ENCODE assay signal across 13 mouse cellular contexts in genomic region chr4:55604915-55605314, GRCm38 (mm10).
A peak's percentile ranks its signal among the peaks of the same experiment; 100 is the strongest.
DNase-seq lines count a peak whose midpoint lies in the region; ATAC-seq and TF ChIP-seq lines count a peak whose summit lies in the region.
"Had no signal": no experiment of that assay in that cellular context is flagged by ENCODE, and none has a peak within 500 bp of the region (broad histone marks: within the 10 kb centered on the region; RNA-seq: fewer than 3 reads in every experiment).

No protein-coding gene starts in this region.

- no peak for TF ChIP-seq EP300 in heart, postnatal 0 days (IDR thresholded peaks at IDR 0.05; ENCODE audit: low read depth)

- ATAC-seq in heart, postnatal 0 days (ENCODE audit: insufficient read depth, low read depth): peak; percentile 36; the same call in 1 of the 2 replicates
- ATAC-seq: inflammation-experienced regulatory T-cells, adult 6 months had no signal

- H3K4me2 ChIP-seq in heart, postnatal 0 days (ENCODE audit: low read depth, low read length): no peak overlapping the region
- H3K4me2 ChIP-seq: midbrain, embryonic 12.5 days had no signal

- peak; percentile 52 to 70 for DNase-seq in adrenal gland, adult (ENCODE audit: inconsistent age in 2 of 2, low spot score in 1 of 2)
- DNase-seq in adrenal gland, postnatal 4 days (ENCODE audit: low spot score in 2 of 2): no peak
- no peak for DNase-seq in heart, postnatal 0 days (ENCODE audit: low spot score)
- peak; percentile 81 for DNase-seq in large intestine, adult 2 months (ENCODE audit: low read depth, low spot score)
- DNase-seq in lung, postnatal 4 days: peak; percentile 72 to 87
- no peak for DNase-seq in midbrain, embryonic 10.5 days (ENCODE audit: low spot score)
- DNase-seq in spleen, postnatal 10 days (ENCODE audit: low spot score in 2 of 2): no peak
- no peak for DNase-seq in urinary bladder, postnatal 4 days (ENCODE audit: low spot score in 2 of 2)
- DNase-seq: cerebellum, adult 18-20 months; right cerebral cortex, adult 18-20 months had no signal

- no peaks in the 10 kb centered on the region for H3K36me3 ChIP-seq in heart, postnatal 0 days (replicated peaks; ENCODE audit: control insufficient read depth, insufficient read depth, low read length)
- no peaks in the 10 kb centered on the region for H3K36me3 ChIP-seq in midbrain, embryonic 10.5 days
- H3K36me3 ChIP-seq: forebrain, embryonic 10.5 days; midbrain, embryonic 12.5 days had no signal

- no peaks in the 10 kb centered on the region for H3K27me3 ChIP-seq in heart, postnatal 0 days (ENCODE audit: control insufficient read depth, insufficient read depth, low read length)
- no peaks in the 10 kb centered on the region for H3K27me3 ChIP-seq in midbrain, embryonic 10.5 days (ENCODE audit: low read depth, poor library complexity, severe bottlenecking)
- H3K27me3 ChIP-seq: midbrain, embryonic 12.5 days had no signal

- H3K4me3 ChIP-seq in heart, postnatal 0 days (ENCODE audit: low read depth, low read length): no peak overlapping the region
- no peak overlapping the region for H3K4me3 ChIP-seq in midbrain, embryonic 10.5 days
- H3K4me3 ChIP-seq: forebrain, embryonic 10.5 days; midbrain, embryonic 12.5 days had no signal

- no peak overlapping the region for H3K9ac ChIP-seq in heart, postnatal 0 days (replicated peaks; ENCODE audit: low read depth, low read length)
- H3K9ac ChIP-seq: midbrain, embryonic 12.5 days had no signal

- 79% methylated on average over 11 of the region's 11 CpGs for WGBS in heart, postnatal 0 days
- 29% methylated on average over 11 of the region's 11 CpGs for WGBS in large intestine, adult 2 months
- WGBS in midbrain, embryonic 10.5 days: 93% methylated on average over 11 of the region's 11 CpGs

- peak overlapping the region; percentile 28; the same call in 1 of the 2 replicates for H3K27ac ChIP-seq in heart, postnatal 0 days (ENCODE audit: low read depth)
- no peak overlapping the region for H3K27ac ChIP-seq in midbrain, embryonic 10.5 days (replicated peaks)
- H3K27ac ChIP-seq: forebrain, embryonic 10.5 days; midbrain, embryonic 12.5 days had no signal

- TF ChIP-seq CTCF in heart, postnatal 0 days (IDR thresholded peaks at IDR 0.05; ENCODE audit: low read depth): no peak

- no peaks in the 10 kb centered on the region for H3K9me3 ChIP-seq in heart, postnatal 0 days (replicated peaks; ENCODE audit: control insufficient read depth, low read length)
- H3K9me3 ChIP-seq in midbrain, embryonic 10.5 days (replicated peaks): no peaks in the 10 kb centered on the region
- H3K9me3 ChIP-seq: forebrain, embryonic 10.5 days; midbrain, embryonic 12.5 days had no signal

- no peaks in the 10 kb centered on the region for H3K4me1 ChIP-seq in heart, postnatal 0 days (ENCODE audit: control insufficient read depth, insufficient read depth)
- no peaks in the 10 kb centered on the region for H3K4me1 ChIP-seq in midbrain, embryonic 10.5 days
- H3K4me1 ChIP-seq: forebrain, embryonic 10.5 days; midbrain, embryonic 12.5 days had no signal

Comparison
In these comparisons a context has a peak if more than half of its experiments do, and no peak if none do; other contexts are left out.
1. DNase-seq: peak in adrenal gland, adult (2 of 2), large intestine, adult 2 months (single experiment) and lung, postnatal 4 days (2 of 2); none in adrenal gland, postnatal 4 days (0 of 2), heart, postnatal 0 days (single experiment), midbrain, embryonic 10.5 days (single experiment), spleen, postnatal 10 days (0 of 2) and urinary bladder, postnatal 4 days (0 of 2).